Mouse (Mus musculus): Measurements from ENCODE around the gene 4930523C07Rik. TPM values are rescaled to one million over a fixed set of nuclear protein-coding genes. Genes with fewer than 3 reads are reported as not detected.
A peak's percentile ranks its signal among the peaks of the same experiment; 100 is the strongest.

The 4930523C07Rik gene
- polyA plus RNA-seq, 1 experiment from 2014 or later: 2.7 TPM

- no peak overlapping the region for H3K9ac ChIP-seq (replicated peaks)
- no peaks in the 10 kb centered on the region for H3K9me3 ChIP-seq
- no peak overlapping the region for H3K4me2 ChIP-seq (replicated peaks)
- no peaks in the 10 kb centered on the region for H3K4me1 ChIP-seq
- ATAC-seq (ENCODE audit: low FRiP score, low read depth): no peak
- WGBS: 78% methylated on average over 4 of the region's 4 CpGs
- H3K27me3 ChIP-seq: no peaks in the 10 kb centered on the region
- H3K27ac ChIP-seq (replicated peaks): no peak overlapping the region
- no peak overlapping the region for H3K4me3 ChIP-seq
- no peaks in the 10 kb centered on the region for H3K36me3 ChIP-seq
Measured at GRCm38 (mm10) chr1:160033948-160034598, 10.1 kb upstream of the 4930523C07Rik start.

GRCm38 (mm10) chr1:160035561-160035960 is 8.6 kb upstream of the 4930523C07Rik start:
- Histone ChIP-seq H3K4me2 (replicated peaks) (no peak overlapping the region), H3K27me3 (no peaks in the 10 kb centered on the region), H3K36me3 (no peaks in the 10 kb centered on the region), H3K27ac (replicated peaks) (no peak overlapping the region), H3K9ac (replicated peaks) (no peak overlapping the region), H3K4me3 (no peak overlapping the region), H3K4me1 (no peaks in the 10 kb centered on the region), H3K9me3 (no peaks in the 10 kb centered on the region)
- 82% methylated on average over 3 of the region's 3 CpGs for WGBS
- no peak for ATAC-seq (ENCODE audit: low FRiP score, low read depth)

- Histone ChIP-seq H3K9me3 (no peaks in the 10 kb centered on the region), H3K27me3 (no peaks in the 10 kb centered on the region), H3K4me2 (replicated peaks) (no peak overlapping the region), H3K9ac (replicated peaks) (no peak overlapping the region), H3K4me3 (no peak overlapping the region), H3K36me3 (no peaks in the 10 kb centered on the region), H3K27ac (replicated peaks) (no peak overlapping the region), H3K4me1 (no peaks in the 10 kb centered on the region)
- WGBS: 83% methylated on average over 5 of the region's 5 CpGs
- no peak for ATAC-seq (ENCODE audit: low FRiP score, low read depth)
Measured at GRCm38 (mm10) chr1:160036996-160037521, 7.1 kb upstream of the 4930523C07Rik start.

- Histone ChIP-seq H3K4me3 (no peak overlapping the region), H3K9me3 (no peaks in the 10 kb centered on the region), H3K27ac (replicated peaks) (no peak overlapping the region), H3K9ac (replicated peaks) (no peak overlapping the region), H3K4me2 (replicated peaks) (no peak overlapping the region), H3K27me3 (no peaks in the 10 kb centered on the region; the same call in 1 of the 2 replicates), H3K36me3 (no peaks in the 10 kb centered on the region), H3K4me1 (peaks cover 9% of the 10 kb centered on the region; the same call in 1 of the 2 replicates)
- WGBS: 76% methylated on average over 7 of the region's 7 CpGs
- ATAC-seq (ENCODE audit: low FRiP score, low read depth): no peak
Measured at GRCm38 (mm10) chr1:160039951-160040645, 4.1 kb upstream of the 4930523C07Rik start.

- no peak for ATAC-seq (ENCODE audit: low FRiP score, low read depth)
- Histone ChIP-seq H3K4me3 (no peak overlapping the region), H3K36me3 (no peaks in the 10 kb centered on the region), H3K27me3 (peaks cover 3% of the 10 kb centered on the region; the same call in 1 of the 2 replicates), H3K27ac (replicated peaks) (no peak overlapping the region), H3K4me1 (peaks cover 9% of the 10 kb centered on the region; the same call in 1 of the 2 replicates), H3K4me2 (replicated peaks) (no peak overlapping the region), H3K9me3 (no peaks in the 10 kb centered on the region), H3K9ac (replicated peaks) (no peak overlapping the region)
- WGBS: 93% methylated on average over 7 of the region's 7 CpGs
Measured at GRCm38 (mm10) chr1:160041264-160041775, 2.9 kb upstream of the 4930523C07Rik start.

GRCm38 (mm10) chr1:160042351-160042750 is 1.8 kb upstream of the 4930523C07Rik start:
- H3K36me3 ChIP-seq: no peaks in the 10 kb centered on the region
- no peak overlapping the region for H3K4me3 ChIP-seq
- H3K9me3 ChIP-seq: no peaks in the 10 kb centered on the region
- H3K27me3 ChIP-seq: peaks cover 3% of the 10 kb centered on the region; the same call in 1 of the 2 replicates
- H3K27ac ChIP-seq (replicated peaks): no peak overlapping the region
- H3K4me2 ChIP-seq (replicated peaks): no peak overlapping the region
- ATAC-seq (ENCODE audit: low FRiP score, low read depth): no peak
- peaks cover 9% of the 10 kb centered on the region; the same call in 1 of the 2 replicates for H3K4me1 ChIP-seq
- WGBS: 87% methylated on average over 7 of the region's 7 CpGs
- no peak overlapping the region for H3K9ac ChIP-seq (replicated peaks)

- Histone ChIP-seq H3K4me2 (replicated peaks) (peak overlapping the region; percentile 66), H3K9me3 (no peaks in the 10 kb centered on the region), H3K9ac (replicated peaks) (no peak overlapping the region), H3K36me3 (no peaks in the 10 kb centered on the region), H3K4me1 (peaks cover 9% of the 10 kb centered on the region; the same call in 1 of the 2 replicates), H3K4me3 (no peak overlapping the region), H3K27me3 (peaks cover 3% of the 10 kb centered on the region; the same call in 1 of the 2 replicates), H3K27ac (replicated peaks) (no peak overlapping the region)
- ATAC-seq (ENCODE audit: low FRiP score, low read depth): no peak
- 89% methylated on average over 13 of the region's 13 CpGs for WGBS
Measured at GRCm38 (mm10) chr1:160043271-160043975, 759 bp upstream of the 4930523C07Rik start.

GRCm38 (mm10) chr1:160045056-160045715 is 1.0 kb downstream of the 4930523C07Rik start:
- no peaks in the 10 kb centered on the region for H3K36me3 ChIP-seq
- H3K27ac ChIP-seq (replicated peaks): no peak overlapping the region
- no peak overlapping the region for H3K4me2 ChIP-seq (replicated peaks)
- ATAC-seq (ENCODE audit: low FRiP score, low read depth): no peak
- peaks cover 3% of the 10 kb centered on the region; the same call in 1 of the 2 replicates for H3K27me3 ChIP-seq
- 82% methylated on average over 3 of the region's 3 CpGs for WGBS
- no peak overlapping the region for H3K9ac ChIP-seq (replicated peaks)
- no peak overlapping the region for H3K4me3 ChIP-seq
- H3K4me1 ChIP-seq: peaks cover 9% of the 10 kb centered on the region; the same call in 1 of the 2 replicates
- H3K9me3 ChIP-seq: no peaks in the 10 kb centered on the region

- Histone ChIP-seq H3K4me3 (no peak overlapping the region), H3K4me1 (peaks cover 9% of the 10 kb centered on the region; the same call in 1 of the 2 replicates), H3K36me3 (no peaks in the 10 kb centered on the region), H3K4me2 (replicated peaks) (no peak overlapping the region), H3K9me3 (no peaks in the 10 kb centered on the region), H3K27me3 (peaks cover 3% of the 10 kb centered on the region; the same call in 1 of the 2 replicates), H3K27ac (replicated peaks) (no peak overlapping the region), H3K9ac (replicated peaks) (no peak overlapping the region)
- 86% methylated on average over 5 of the region's 5 CpGs for WGBS
- ATAC-seq (ENCODE audit: low FRiP score, low read depth): no peak
Measured at GRCm38 (mm10) chr1:160045971-160046370, 1.8 kb downstream of the 4930523C07Rik start.

GRCm38 (mm10) chr1:160046786-160047185 is 2.6 kb downstream of the 4930523C07Rik start:
- Histone ChIP-seq H3K4me1 (peaks cover 9% of the 10 kb centered on the region; the same call in 1 of the 2 replicates), H3K27ac (replicated peaks) (no peak overlapping the region), H3K9ac (replicated peaks) (no peak overlapping the region), H3K27me3 (peaks cover 3% of the 10 kb centered on the region; the same call in 1 of the 2 replicates), H3K4me3 (no peak overlapping the region), H3K9me3 (no peaks in the 10 kb centered on the region), H3K4me2 (replicated peaks) (no peak overlapping the region), H3K36me3 (no peaks in the 10 kb centered on the region)
- no peak for ATAC-seq (ENCODE audit: low FRiP score, low read depth)
- WGBS: 82% methylated on average over 4 of the region's 4 CpGs

- Histone ChIP-seq H3K9ac (replicated peaks) (no peak overlapping the region), H3K27me3 (peaks cover 3% of the 10 kb centered on the region; the same call in 1 of the 2 replicates), H3K9me3 (no peaks in the 10 kb centered on the region), H3K4me3 (no peak overlapping the region), H3K4me1 (peaks cover 9% of the 10 kb centered on the region; the same call in 1 of the 2 replicates), H3K4me2 (replicated peaks) (no peak overlapping the region), H3K36me3 (no peaks in the 10 kb centered on the region), H3K27ac (replicated peaks) (no peak overlapping the region)
- WGBS: 90% methylated on average over 7 of the region's 7 CpGs
- ATAC-seq (ENCODE audit: low FRiP score, low read depth): no peak
Measured at GRCm38 (mm10) chr1:160047481-160047931, 3.3 kb downstream of the 4930523C07Rik start.

All from midbrain, embryonic 12.5 days (tissue).